Mouse (Mus musculus) heart, adult 8-10 months (tissue): ENCODE results near the gene Tmem235. TPM values are rescaled to one million over a fixed set of nuclear protein-coding genes. Genes with fewer than 3 reads are reported as not detected.
A peak's percentile ranks its signal among the peaks of the same experiment; 100 is the strongest.

Experiments used
- DNase-seq: peaks from one replicate; pipeline ENCODE4 v3.0.0; 2022; ENCODE audit warnings: low spot score
- total RNA-seq, 4 experiments: library from RNA; stranded (reverse); gene quantifications; 2 replicates each; pipeline ENCODE4 v1.2.4; 2022

Gene Tmem235
- total RNA-seq, 4 experiments from 2014 or later: not detected

DNA sequence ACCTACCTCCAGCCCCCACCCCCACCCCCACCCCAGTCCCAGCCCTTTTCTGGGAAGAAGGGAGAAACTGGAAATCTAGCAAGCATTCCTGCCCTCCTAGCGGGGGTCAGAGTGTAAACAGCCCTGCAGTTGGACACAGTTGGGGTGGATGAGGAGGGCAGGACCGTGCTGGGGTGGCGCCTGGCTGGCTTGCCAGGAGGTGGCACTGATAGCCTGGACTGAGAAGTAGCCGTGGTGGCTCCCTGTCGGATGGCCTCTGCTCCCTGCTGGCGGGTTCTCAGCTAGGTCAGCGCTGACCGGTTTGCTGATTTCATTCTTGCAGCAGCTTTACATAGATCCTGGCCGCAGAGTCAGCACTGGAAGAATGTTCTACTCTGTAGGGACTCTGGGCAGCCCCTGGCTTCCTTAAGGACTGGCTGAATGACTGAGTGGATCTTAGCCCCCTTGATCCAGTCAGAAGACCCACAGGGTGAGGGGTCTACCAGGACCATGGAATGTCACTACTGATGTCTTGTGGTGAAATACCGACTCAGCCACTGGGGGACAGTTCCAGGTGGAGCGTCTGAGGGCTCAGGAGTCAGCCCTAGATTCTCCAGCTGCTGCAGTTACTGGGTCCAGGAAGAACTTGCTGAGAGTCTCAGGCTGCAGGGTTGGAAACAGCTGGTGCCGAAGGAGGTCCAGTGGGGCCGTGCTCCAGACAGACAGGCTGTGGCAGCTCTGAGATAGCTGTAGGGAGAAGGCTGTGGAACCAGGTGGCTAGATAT is 30.1 kb downstream of the Tmem235 start:
- DNase-seq: no peak

DNA sequence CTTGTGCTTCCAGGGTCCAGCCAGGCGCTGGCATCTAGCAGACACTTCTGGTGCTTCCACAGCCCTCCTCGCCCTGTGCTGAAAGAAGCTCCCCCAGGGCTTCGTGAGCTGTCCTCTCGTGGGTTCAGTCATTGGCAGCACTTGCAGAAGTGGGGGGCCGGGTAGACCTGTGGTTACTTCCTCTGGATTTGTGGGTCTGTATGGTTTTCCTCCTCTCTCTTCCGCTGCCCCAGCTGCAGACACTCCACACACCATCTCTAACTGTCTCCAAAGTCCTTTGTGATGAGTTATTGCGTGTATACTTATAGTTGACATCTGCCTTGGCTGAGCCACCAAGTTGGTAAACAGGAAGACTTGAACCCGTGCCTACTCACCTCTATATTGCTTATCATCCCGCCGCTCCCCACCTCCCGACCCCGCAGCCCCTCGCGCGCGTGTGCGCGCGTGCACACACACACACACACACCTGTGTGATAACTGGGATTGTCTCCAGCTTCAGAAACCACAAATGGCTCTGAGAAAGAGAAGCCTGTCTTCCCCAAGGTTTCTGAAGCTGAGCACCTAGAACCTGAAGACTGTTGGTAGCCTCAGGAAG is 31.1 kb downstream of the Tmem235 start:
- DNase-seq: no peak

DNA sequence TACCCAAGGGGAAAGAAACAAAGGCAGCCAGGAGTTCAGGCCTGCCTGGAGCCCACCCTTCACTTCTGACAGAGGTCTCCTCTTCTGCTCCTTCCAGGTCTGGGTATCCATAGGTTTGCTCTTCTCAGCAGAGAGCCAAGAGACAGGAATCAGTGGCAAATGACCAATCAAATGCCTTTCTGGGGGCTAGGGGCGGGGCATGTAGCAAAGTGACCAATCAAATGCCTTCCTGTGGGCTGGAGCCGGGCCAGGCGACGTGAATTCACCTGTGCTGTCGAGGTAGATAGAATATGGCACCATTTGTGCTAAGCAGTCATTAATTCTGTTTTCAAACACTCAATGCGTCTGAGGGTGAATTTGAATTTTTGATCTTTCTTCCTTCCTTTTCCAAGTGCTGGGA is 31.6 kb downstream of the Tmem235 start:
- DNase-seq: no peak

DNA sequence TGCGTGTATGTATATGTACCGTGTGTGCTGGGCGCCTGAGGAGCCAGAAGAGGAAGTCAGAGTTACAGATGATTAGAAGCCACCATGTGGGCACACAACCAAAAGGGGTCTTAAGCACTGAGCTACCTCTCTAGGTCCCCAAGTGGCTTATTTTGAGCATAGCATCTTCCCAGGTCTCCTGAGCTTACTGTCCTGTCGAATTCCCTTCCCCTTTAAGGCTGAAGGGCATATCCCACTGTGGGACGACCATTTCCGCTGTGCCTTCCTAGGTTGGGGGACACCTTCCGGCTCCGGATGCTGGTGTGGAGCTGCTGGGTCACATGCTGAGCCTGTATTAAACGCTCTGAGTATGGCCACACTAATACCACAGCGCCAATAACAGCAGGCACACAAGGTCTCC is 34.1 kb downstream of the Tmem235 start:
- no peak for DNase-seq

DNA sequence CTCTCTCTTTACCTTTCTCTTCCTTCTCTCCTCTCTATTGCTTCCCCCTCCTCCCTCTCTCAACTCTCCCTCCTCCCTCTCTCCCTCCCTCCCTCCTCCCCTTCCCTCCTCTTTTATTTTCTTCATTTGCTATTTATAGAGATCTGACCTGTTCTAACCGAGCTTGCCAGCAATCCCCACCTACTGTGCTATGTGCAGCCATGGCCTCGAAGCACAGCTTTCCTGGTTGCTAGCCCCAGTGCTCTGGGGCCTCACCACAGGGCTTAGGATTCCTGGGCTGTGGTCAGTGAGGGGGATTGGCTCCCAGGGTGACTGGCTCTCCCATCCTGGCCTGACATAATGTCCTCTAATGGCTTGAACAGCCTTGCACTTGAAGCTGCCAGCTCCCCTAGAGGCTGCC is 36.0 kb downstream of the Tmem235 start:
- no peak for DNase-seq

DNA sequence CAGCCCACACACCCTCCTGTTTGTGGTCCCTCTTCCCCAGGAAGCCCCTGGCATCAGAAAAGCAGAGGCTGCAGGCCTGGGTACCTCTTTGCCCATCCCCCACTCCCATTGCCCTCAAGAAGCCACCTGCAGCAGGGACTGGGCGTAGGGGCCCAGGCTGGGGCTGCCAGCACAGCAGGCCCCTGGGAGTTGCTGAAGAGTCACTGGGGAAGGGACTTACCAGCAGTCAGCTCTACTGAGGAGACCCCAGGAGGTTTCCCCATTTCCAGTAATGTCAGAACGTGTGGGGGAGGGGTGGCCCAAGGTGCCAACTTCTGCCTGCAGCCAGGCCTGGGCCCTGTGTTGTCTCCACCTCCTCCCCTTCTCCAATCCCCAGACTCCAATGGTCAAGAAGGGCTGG is 41.7 kb downstream of the Tmem235 start:
- DNase-seq: no peak

DNA sequence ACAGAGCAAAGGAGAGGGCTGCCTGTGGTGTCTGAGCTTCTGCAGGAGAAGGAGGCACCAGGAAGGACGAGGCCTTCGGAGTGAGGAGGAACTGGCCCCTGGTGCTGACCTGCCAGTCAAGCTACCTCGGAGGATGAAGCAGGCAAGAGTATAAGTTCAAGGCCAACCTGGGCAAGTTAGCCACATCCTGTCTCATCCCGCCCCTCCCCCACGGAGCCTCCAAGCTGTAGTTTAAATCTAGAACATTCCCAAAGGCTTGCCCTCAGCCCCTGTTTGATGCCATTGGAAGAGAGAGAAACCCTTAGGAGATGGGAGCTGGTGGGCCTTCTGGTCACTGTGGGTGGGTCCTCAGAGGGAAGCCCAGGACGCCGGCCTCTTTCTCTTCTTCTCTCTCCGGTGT is 43.9 kb downstream of the Tmem235 start:
- DNase-seq: no peak

DNA sequence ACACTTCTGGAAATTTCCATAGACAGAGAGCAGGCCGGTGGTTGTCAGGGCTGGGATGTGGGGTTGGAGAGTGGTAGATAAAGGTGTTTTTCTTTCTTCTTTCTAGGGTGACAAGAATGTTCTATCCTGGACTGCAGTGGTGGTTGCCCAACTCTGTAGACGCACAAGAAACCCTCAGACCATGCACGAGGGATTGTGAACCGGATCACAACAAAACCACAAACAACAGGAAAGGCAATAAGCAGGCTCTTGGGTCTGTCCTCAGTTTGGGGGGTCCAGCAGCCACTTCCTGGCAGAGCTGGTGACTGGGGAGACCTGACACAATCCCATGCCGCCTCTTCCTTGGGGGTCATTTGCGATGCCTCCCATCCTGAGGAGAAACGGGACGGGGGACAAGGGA is 48.8 kb downstream of the Tmem235 start:
- no peak for DNase-seq

DNA sequence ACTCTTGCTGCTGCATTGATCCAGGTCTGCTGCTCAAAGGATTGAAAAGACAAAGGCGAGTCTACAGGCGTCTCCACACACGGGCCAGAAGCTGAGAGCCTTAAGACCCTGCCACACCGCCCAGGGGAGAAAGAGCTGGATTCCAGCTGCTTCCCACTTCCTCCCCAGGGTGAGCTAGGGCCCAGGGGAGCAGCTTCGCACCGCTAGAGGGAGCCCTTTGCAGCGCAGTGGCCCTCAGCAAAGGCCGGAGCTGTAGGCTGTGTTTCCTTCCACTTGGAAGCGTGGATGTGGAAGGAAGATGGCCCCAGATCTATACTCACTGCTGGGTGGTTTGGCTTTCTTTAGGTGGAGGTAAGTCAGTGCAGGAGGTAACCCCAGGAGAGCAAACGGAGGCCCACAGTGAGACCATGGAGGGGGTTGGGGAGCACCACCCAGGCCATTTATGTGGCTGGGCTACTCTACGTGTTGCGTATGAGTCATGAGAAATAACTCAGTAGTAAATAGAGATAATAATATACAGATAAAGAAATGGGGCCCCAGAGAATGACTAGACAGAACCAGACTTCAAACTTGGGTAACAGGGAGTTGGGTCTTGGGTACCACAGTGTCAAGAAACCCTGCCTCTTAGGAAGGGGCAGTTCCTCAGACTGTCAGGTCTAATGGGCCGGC is 52.3 kb downstream of the Tmem235 start:
- DNase-seq: peak; percentile 85

DNA sequence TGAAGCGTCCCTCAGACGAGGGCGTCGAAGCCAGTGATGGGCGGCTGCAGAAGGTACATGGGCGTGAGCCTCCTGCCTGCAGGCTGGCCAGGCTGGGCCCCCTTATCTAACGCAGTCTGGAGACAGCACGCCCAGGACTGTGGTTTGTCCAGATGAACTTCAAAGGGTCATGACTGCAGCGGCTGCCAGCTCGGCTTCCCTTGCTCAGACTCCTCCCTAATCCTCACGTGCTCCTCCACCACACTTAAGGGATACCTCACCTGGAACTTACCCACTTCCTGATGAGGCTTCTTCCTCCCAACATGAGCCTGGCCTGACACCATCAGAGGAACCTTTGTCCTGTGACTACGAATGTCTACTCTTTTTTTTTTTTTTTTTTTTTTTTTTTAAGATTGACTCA is 54.0 kb downstream of the Tmem235 start:
- no peak for DNase-seq

Other genes with a start within 250 kb of the Tmem235 start
- 10 to 100 TPM; 27.0 to 32.1 (median 29.7) TPM for gene Tnrc6c, start 206.5 kb upstream of the Tmem235 start, total RNA-seq
- 1 to 10 TPM; 2.3 to 4.4 (median 3.6) TPM for gene Tmc8, start 78.7 kb upstream of the Tmem235 start, total RNA-seq
- gene Tmc6, start 78.6 kb upstream of the Tmem235 start, total RNA-seq: 10 to 100 TPM; 11.7 to 14.6 (median 12.8) TPM
- gene 6030468B19Rik, start 63.1 kb upstream of the Tmem235 start, total RNA-seq: not detected
- 1 to 10 TPM in 2 of 4 experiments, under 1 TPM in 1, not detected in 1; 0.63 to 1.3 (median 1.2) TPM for gene Gm20708, start 51.1 kb upstream of the Tmem235 start, total RNA-seq
- 100 to 1,000 TPM; 123 to 137 (median 131) TPM for gene Syngr2, start 51.1 kb upstream of the Tmem235 start, total RNA-seq
- gene Afmid, start 34.8 kb upstream of the Tmem235 start, total RNA-seq: 1 to 10 TPM; 2.3 to 6.0 (median 4.9) TPM
- 1 to 10 TPM in 3 of 4 experiments, under 1 TPM in 1; 0.78 to 3.2 (median 2.3) TPM for gene Tk1, start 34.7 kb upstream of the Tmem235 start, total RNA-seq
- gene Birc5, start 11.5 kb upstream of the Tmem235 start, total RNA-seq: under 1 TPM; 0.25 to 0.87 (median 0.67) TPM
- 10 to 100 TPM in 3 of 4 experiments, 1 to 10 TPM in 1; 9.0 to 11.3 (median 10.3) TPM for gene Tha1, start 12.7 kb downstream of the Tmem235 start, total RNA-seq
- 1 to 10 TPM; 3.8 to 6.2 (median 4.7) TPM for gene Socs3, start 109.3 kb downstream of the Tmem235 start, total RNA-seq
- gene Pgs1, start 125.5 kb downstream of the Tmem235 start, total RNA-seq: 10 to 100 TPM; 16.4 to 20.6 (median 19.2) TPM